Mouse (Mus musculus): Measurements from ENCODE around the gene Mllt10.

GRCm38 (mm10) chr2:18209211-18209823, 154.3 kb downstream of the Mllt10 start:
- no peak for TF ChIP-seq EP300 (IDR thresholded peaks at IDR 0.05; ENCODE audit: low read depth)
- TF ChIP-seq CTCF (IDR thresholded peaks at IDR 0.05; ENCODE audit: low read depth) = no peak

All from liver, embryonic 14.5 days (tissue).